Mouse (Mus musculus) liver, adult 2 months (tissue): ENCODE measurements at regions not wholly inside any gene's neighbourhood (a gene's known extent, or its start where the extent isn't known, plus 50 kb on each side); places are given as distances from the start of the nearest gene placed in this dataset.

Experiments
- CTCF ChIP-seq: fragments of 200-500 bp; IDR thresholded peaks from 2 replicates; pipeline ENCODE4 v1.5.1; 2011; ENCODE audit warnings: low read depth, low read length, control low read depth
- POLR2A ChIP-seq: fragments of 200-500 bp; IDR thresholded peaks from 2 replicates; pipeline ENCODE4 v1.6.1; 2011; ENCODE audit warnings: low read length, control low read depth; ENCODE audit not compliant: insufficient read depth; ENCODE audit errors: extremely low read depth

GRCm38 (mm10) chr3:148462791-148463190 is 527.6 kb downstream of the Adgrl2 start:
- TF ChIP-seq CTCF (no peak), POLR2A (no peak)
